Mouse (Mus musculus) heart, postnatal 14 days (tissue): ENCODE measurements around the gene Phb. TPM values are rescaled to one million over a fixed set of nuclear protein-coding genes. Genes with fewer than 3 reads are reported as not detected.

ENCODE experiments used
- total RNA-seq, 2 experiments: library from RNA; stranded (reverse); gene quantifications; 2 replicates each; pipeline ENCODE4 v1.2.3; 2021

The Phb gene
- total RNA-seq, 2 experiments from 2014 or later = 338 to 341 TPM

Other genes with a start within 250 kb of the Phb start
- under 1 TPM; 0.37 to 0.93 TPM for gene Nxph3, start 152.4 kb upstream of the Phb start, total RNA-seq
- 1 to 10 TPM; 1.1 to 2.0 TPM for gene Ngfr, start 79.2 kb upstream of the Phb start, total RNA-seq
- 10 to 100 TPM; 45.9 to 46.5 TPM for gene Zfp652, start 45.7 kb downstream of the Phb start, total RNA-seq
- gene B130006D01Rik, start 56.6 kb downstream of the Phb start, total RNA-seq = under 1 TPM; 0.53 to 0.61 TPM
- 100 to 1,000 TPM; 172 to 179 TPM for gene Phospho1, start 157.5 kb downstream of the Phb start, total RNA-seq
- 10 to 100 TPM; 18.3 to 20.0 TPM for gene Gngt2, start 170.3 kb downstream of the Phb start, total RNA-seq
- 10 to 100 TPM; 20.7 to 21.0 TPM for gene Abi3, start 175.5 kb downstream of the Phb start, total RNA-seq
- not detected for gene B4galnt2, start 247.9 kb downstream of the Phb start, total RNA-seq